Mouse (Mus musculus): ENCODE measurements around the gene Serpind1.

Gene Serpind1

GRCm38 (mm10) chr16:17331116-17331515 lies at the start of gene Serpind1:
Serpind1 (plus strand) TSS chr16:17331371.
- no peak for DNase-seq

- no peak for DNase-seq
Observed at GRCm38 (mm10) chr16:17283151-17283550, 48.0 kb upstream of the Serpind1 start.

GRCm38 (mm10) chr16:17287103-17287502 lies 44.1 kb upstream of the Serpind1 start:
- DNase-seq = no peak

GRCm38 (mm10) chr16:17291016-17291415 lies 40.2 kb upstream of the Serpind1 start:
- DNase-seq = no peak

- DNase-seq = peak; percentile 72
Observed at GRCm38 (mm10) chr16:17292751-17293150, 38.4 kb upstream of the Serpind1 start.

GRCm38 (mm10) chr16:17300818-17301217 lies 30.4 kb upstream of the Serpind1 start:
- DNase-seq = no peak

GRCm38 (mm10) chr16:17303521-17304245 lies 27.5 kb upstream of the Serpind1 start:
- no peak for DNase-seq

GRCm38 (mm10) chr16:17307461-17307860 lies 23.7 kb upstream of the Serpind1 start:
- DNase-seq = no peak

- DNase-seq = no peak
Observed at GRCm38 (mm10) chr16:17309036-17309435, 22.1 kb upstream of the Serpind1 start.

- DNase-seq = no peak
Observed at GRCm38 (mm10) chr16:17312531-17312930, 18.6 kb upstream of the Serpind1 start.

GRCm38 (mm10) chr16:17316554-17316953 lies 14.6 kb upstream of the Serpind1 start:
- no peak for DNase-seq

GRCm38 (mm10) chr16:17321481-17321880 lies 9.7 kb upstream of the Serpind1 start:
- no peak for DNase-seq

- DNase-seq = no peak
Observed at GRCm38 (mm10) chr16:17324745-17325144, 6.4 kb upstream of the Serpind1 start.

GRCm38 (mm10) chr16:17326064-17326463 lies 5.1 kb upstream of the Serpind1 start:
- DNase-seq = no peak

- no peak for DNase-seq
Observed at GRCm38 (mm10) chr16:17329848-17330570, 1.2 kb upstream of the Serpind1 start.

- DNase-seq = no peak
Observed at GRCm38 (mm10) chr16:17331855-17332254, 684 bp downstream of the Serpind1 start.

GRCm38 (mm10) chr16:17334574-17334973 lies 3.4 kb downstream of the Serpind1 start:
- DNase-seq = no peak

- no peak for DNase-seq
Observed at GRCm38 (mm10) chr16:17336089-17336488, 4.9 kb downstream of the Serpind1 start.

GRCm38 (mm10) chr16:17339701-17340100 lies 8.5 kb downstream of the Serpind1 start:
- DNase-seq = no peak

- DNase-seq = no peak
Observed at GRCm38 (mm10) chr16:17340705-17341104, 9.5 kb downstream of the Serpind1 start.

GRCm38 (mm10) chr16:17341847-17342246 lies 10.7 kb downstream of the Serpind1 start:
- no peak for DNase-seq

- DNase-seq = no peak
Observed at GRCm38 (mm10) chr16:17345141-17345812, 14.1 kb downstream of the Serpind1 start.

GRCm38 (mm10) chr16:17345813-17346155 lies 14.6 kb downstream of the Serpind1 start:
- DNase-seq = no peak

GRCm38 (mm10) chr16:17346766-17347165 lies 15.6 kb downstream of the Serpind1 start:
- DNase-seq = no peak

Measured in right cerebral cortex, postnatal 14 days (tissue).